Mouse (Mus musculus): ENCODE data around the gene Tex50.

Tex50 gene

DNA sequence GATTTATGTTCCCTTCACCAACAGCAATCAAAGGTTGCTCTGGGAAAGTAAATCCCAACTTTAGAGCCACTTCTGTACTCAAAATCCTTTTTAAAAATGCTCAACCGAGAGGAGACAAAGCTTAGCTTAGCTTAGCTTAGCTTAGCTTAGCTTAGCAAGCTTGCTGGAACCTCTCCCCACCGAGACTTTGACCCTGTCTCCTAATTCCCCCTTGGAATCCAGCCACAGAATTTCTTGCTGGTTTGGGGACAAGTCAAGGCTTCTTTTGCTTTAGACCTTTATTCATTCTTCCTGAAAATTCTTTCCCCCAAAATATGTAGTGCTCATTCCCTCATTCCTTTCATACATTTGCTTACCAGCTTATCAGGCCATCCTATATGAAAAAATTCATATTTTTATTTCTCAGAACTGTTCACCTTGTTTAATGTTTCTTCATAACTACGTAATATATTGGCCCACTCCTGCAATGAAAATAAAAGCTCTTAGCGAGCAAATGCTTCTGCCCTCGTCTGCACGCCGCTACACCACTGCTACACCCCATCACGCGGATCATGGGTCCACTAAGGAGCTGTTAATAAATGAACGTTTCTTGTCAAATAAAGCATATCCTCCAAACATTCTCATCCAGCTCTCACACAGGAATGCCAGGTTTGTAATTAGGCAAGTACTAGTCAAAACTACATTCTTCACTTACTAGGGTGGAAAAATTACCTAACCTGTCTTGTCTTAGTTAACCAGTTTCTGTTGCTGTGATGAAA is 36.3 kb downstream of the Tex50 start:
- DNase-seq: no peak

DNA sequence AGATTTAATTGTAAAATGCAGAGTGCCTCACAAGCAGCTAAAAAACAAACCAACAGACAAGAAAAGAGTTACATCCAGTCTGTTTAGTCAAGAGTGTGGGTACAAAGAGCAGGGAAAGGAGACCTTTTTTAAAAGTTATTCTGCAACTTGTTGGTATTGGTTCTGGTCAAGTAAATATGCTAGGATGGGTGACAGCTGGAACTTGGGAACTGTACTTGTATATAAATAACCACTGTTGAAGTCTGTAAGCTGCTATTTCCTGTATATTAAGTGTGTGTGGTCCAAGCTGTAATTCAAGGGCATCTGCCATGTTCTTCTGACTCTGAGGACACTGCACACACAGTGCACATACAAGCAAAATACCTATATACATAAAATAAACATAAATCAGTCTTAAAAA is 44.5 kb downstream of the Tex50 start:
- no peak for DNase-seq

DNA sequence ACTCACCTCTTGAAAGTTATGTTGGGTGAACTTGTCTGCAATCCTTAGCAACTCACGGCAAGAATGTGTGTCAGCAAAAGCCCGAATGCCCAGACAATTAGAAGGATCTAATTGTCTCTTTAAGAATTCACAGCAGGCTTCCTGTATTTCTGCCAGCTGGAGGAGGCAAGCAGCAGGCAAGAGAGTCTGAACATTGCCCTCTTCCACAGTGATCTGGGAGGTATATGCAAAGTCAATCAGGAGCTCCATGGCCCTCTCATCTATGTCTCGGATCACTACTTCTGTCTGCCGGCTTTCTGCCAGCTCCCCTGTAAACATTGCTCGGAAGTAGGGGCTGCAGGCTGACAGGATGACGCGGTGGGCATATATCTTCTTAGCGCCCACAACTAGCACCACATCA is 49.9 kb downstream of the Tex50 start:
- DNase-seq: no peak
